Mouse (Mus musculus): Measurements from ENCODE around the gene Lrrc75b. TPM values are rescaled to one million over a fixed set of nuclear protein-coding genes. Genes with fewer than 3 reads are reported as not detected.
"Not testable (repeated sequence)": the region's sequence is repeated elsewhere in the genome, so short reads cannot be mapped to it uniquely, and the experiment has no call there.

Gene Lrrc75b
- polyA plus RNA-seq, 1 experiment from 2014 or later, result 1.9 TPM

- H3K36me3 ChIP-seq (ENCODE audit: control insufficient read depth, insufficient read depth, low read length), result peaks cover under 1% of the 10 kb centered on the region; the same call in 1 of the 2 replicates
- no peak overlapping the region for H3K9ac ChIP-seq (ENCODE audit: low read depth, low read length)
- H3K27me3 ChIP-seq (replicated peaks; ENCODE audit: control insufficient read depth, insufficient read depth, low read length), result no peaks in the 10 kb centered on the region
- WGBS, result 92% methylated on average over 8 of the region's 8 CpGs
- H3K4me2 ChIP-seq (ENCODE audit: low read depth, low read length), result no peak overlapping the region
- H3K9me3 ChIP-seq (ENCODE audit: control insufficient read depth, low read length), result no peaks in the 10 kb centered on the region
- H3K4me3 ChIP-seq (ENCODE audit: low read length), result no peak overlapping the region
- no peaks in the 10 kb centered on the region for H3K4me1 ChIP-seq (ENCODE audit: control insufficient read depth, insufficient read depth, low read length)
- ATAC-seq, result no peak
- no peak overlapping the region for H3K27ac ChIP-seq (ENCODE audit: low read length)
Observed at GRCm38 (mm10) chr10:75534216-75534615, 25.9 kb downstream of the Lrrc75b start.

DNA sequence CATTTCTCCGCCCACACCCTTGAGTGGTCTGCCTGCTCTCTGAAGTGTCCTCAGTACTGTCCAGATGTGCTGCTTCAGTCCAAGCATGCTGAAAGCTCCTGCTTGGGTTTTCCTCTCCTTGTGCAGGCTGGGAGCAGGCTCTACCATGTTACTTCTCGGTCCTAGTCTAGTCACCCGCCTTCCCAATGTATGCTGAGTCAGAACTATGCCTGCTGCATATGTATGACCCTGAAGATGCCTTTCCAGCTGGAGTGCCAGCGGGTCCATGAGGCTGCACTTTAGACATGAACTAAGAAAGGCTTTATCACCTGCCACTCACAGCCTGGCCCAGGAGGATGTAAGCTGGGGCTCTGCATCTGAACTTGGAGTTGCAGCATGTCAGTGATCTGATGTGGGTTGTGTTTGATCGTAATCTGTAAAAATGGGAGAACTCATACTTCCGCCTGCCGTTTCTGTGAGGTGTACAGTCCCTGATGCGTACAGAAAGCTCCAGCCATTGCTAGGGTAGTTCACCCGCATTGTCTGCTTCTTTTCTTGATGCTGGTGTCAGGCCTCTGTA is 28.5 kb downstream of the Lrrc75b start:
- H3K27me3 ChIP-seq (replicated peaks; ENCODE audit: control insufficient read depth, insufficient read depth, low read length), result no peaks in the 10 kb centered on the region
- H3K9me3 ChIP-seq (ENCODE audit: control insufficient read depth, low read length), result no peaks in the 10 kb centered on the region
- ATAC-seq, result no peak
- H3K27ac ChIP-seq (ENCODE audit: low read length), result no peak overlapping the region
- H3K4me1 ChIP-seq (ENCODE audit: control insufficient read depth, insufficient read depth, low read length), result no peaks in the 10 kb centered on the region
- no peak overlapping the region for H3K9ac ChIP-seq (ENCODE audit: low read depth, low read length)
- WGBS, result 88% methylated on average over 9 of the region's 9 CpGs
- H3K36me3 ChIP-seq (ENCODE audit: control insufficient read depth, insufficient read depth, low read length), result peaks cover 3% of the 10 kb centered on the region; the same call in 1 of the 2 replicates
- no peak overlapping the region for H3K4me3 ChIP-seq (ENCODE audit: low read length)
- no peak overlapping the region for H3K4me2 ChIP-seq (ENCODE audit: low read depth, low read length)

- WGBS, result 91% methylated on average over 2 of the region's 2 CpGs
- Histone ChIP-seq H3K9ac (ENCODE audit: low read depth, low read length) (no peak overlapping the region), H3K27me3 (replicated peaks; ENCODE audit: control insufficient read depth, insufficient read depth, low read length) (no peaks in the 10 kb centered on the region), H3K4me2 (ENCODE audit: low read depth, low read length) (no peak overlapping the region), H3K4me3 (ENCODE audit: low read length) (no peak overlapping the region), H3K36me3 (ENCODE audit: control insufficient read depth, insufficient read depth, low read length) (peaks cover 3% of the 10 kb centered on the region; the same call in 1 of the 2 replicates), H3K4me1 (ENCODE audit: control insufficient read depth, insufficient read depth, low read length) (no peaks in the 10 kb centered on the region), H3K27ac (ENCODE audit: low read length) (no peak overlapping the region), H3K9me3 (ENCODE audit: control insufficient read depth, low read length) (no peaks in the 10 kb centered on the region)
- no peak for ATAC-seq
Observed at GRCm38 (mm10) chr10:75530322-75530721, 29.8 kb downstream of the Lrrc75b start.

GRCm38 (mm10) chr10:75525450-75525849 is 34.7 kb downstream of the Lrrc75b start:
- WGBS, result 91% methylated on average over 9 of the region's 9 CpGs
- H3K27ac ChIP-seq (ENCODE audit: low read length); H3K9me3 ChIP-seq (ENCODE audit: control insufficient read depth, low read length); H3K4me3 ChIP-seq (ENCODE audit: low read length); ATAC-seq; H3K27me3 ChIP-seq (replicated peaks; ENCODE audit: control insufficient read depth, insufficient read depth, low read length); H3K4me1 ChIP-seq (ENCODE audit: control insufficient read depth, insufficient read depth, low read length); H3K9ac ChIP-seq (ENCODE audit: low read depth, low read length); H3K4me2 ChIP-seq (ENCODE audit: low read depth, low read length): not testable (repeated sequence)
- H3K36me3 ChIP-seq (ENCODE audit: control insufficient read depth, insufficient read depth, low read length), result peaks cover 15% of the 10 kb centered on the region

- H3K4me3 ChIP-seq (ENCODE audit: low read length), result no peak overlapping the region
- H3K27me3 ChIP-seq (replicated peaks; ENCODE audit: control insufficient read depth, insufficient read depth, low read length), result no peaks in the 10 kb centered on the region
- H3K36me3 ChIP-seq (ENCODE audit: control insufficient read depth, insufficient read depth, low read length), result peaks cover 13% of the 10 kb centered on the region
- no peaks in the 10 kb centered on the region for H3K9me3 ChIP-seq (ENCODE audit: control insufficient read depth, low read length)
- H3K4me1 ChIP-seq (ENCODE audit: control insufficient read depth, insufficient read depth, low read length), result peaks cover 9% of the 10 kb centered on the region
- H3K27ac ChIP-seq (ENCODE audit: low read length), result no peak overlapping the region
- 90% methylated on average over 4 of the region's 4 CpGs for WGBS
- no peak overlapping the region for H3K4me2 ChIP-seq (ENCODE audit: low read depth, low read length)
- no peak overlapping the region for H3K9ac ChIP-seq (ENCODE audit: low read depth, low read length)
- no peak for ATAC-seq
Observed at GRCm38 (mm10) chr10:75521643-75522042, 38.5 kb downstream of the Lrrc75b start.

DNA sequence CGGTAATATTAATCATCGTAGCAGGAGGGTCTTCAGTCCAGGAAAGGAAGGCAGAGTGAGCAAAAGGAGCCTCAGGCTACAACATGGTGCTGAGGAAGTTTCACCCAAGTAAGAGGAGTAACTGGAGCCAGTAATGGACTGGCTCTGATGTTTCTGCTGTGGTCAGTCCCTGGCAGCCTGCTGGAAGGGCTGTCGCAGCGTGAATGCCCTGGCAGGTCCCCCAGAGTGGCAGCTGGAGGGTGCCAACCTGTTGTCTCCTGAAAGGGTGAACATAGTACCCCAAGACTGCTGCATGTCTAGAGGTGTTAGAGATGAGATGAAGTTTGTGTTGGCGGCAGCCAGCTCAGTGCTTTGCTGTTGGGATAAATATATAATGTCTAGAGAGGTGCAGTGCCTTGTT is 39.5 kb downstream of the Lrrc75b start:
- H3K9ac ChIP-seq (ENCODE audit: low read depth, low read length), result no peak overlapping the region
- no peak overlapping the region for H3K4me2 ChIP-seq (ENCODE audit: low read depth, low read length)
- H3K4me1 ChIP-seq (ENCODE audit: control insufficient read depth, insufficient read depth, low read length), result peaks cover 14% of the 10 kb centered on the region
- H3K36me3 ChIP-seq (ENCODE audit: control insufficient read depth, insufficient read depth, low read length), result peaks cover 13% of the 10 kb centered on the region
- WGBS, result 93% methylated on average over 5 of the region's 5 CpGs
- no peaks in the 10 kb centered on the region for H3K9me3 ChIP-seq (ENCODE audit: control insufficient read depth, low read length)
- ATAC-seq, result no peak
- no peak overlapping the region for H3K4me3 ChIP-seq (ENCODE audit: low read length)
- H3K27ac ChIP-seq (ENCODE audit: low read length), result no peak overlapping the region
- no peaks in the 10 kb centered on the region for H3K27me3 ChIP-seq (replicated peaks; ENCODE audit: control insufficient read depth, insufficient read depth, low read length)

DNA sequence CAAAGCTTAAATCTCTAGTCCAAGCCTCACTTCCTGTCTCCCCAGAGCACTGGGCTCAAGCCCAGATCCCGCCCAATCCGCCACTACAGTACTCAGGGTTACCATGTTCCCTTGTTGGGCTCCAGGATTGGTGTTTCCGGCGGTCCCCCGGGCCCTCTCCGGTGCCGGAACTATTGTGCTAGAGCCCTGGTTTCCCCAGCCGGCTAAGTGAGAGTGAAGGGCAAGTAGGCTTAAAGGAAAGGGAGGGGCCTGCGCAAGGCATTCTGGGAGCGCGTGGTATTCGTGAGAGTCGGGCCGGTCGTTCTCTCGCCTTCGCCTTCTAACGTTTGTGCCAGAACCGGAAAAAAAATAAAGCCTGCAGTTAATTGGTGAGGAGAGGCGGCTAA is 42.4 kb downstream of the Lrrc75b start, which contains the start of gene Gucd1:
Gene Gucd1 (minus strand): TSS at position 215 of the 386 bp plus-strand sequence.
- under 1% methylated on average over 20 of the region's 20 CpGs for WGBS
- H3K4me1 ChIP-seq (ENCODE audit: control insufficient read depth, insufficient read depth, low read length), result peaks cover 27% of the 10 kb centered on the region
- peak within 1 kb of the TSS; percentile 98 for H3K9ac ChIP-seq (ENCODE audit: low read depth, low read length)
- H3K9me3 ChIP-seq (ENCODE audit: control insufficient read depth, low read length), result no peaks in the 10 kb centered on the region
- H3K36me3 ChIP-seq (ENCODE audit: control insufficient read depth, insufficient read depth, low read length), result peaks cover 7% of the 10 kb centered on the region; the same call in 1 of the 2 replicates
- peak within 1 kb of the TSS; percentile 93 for H3K4me3 ChIP-seq (ENCODE audit: low read length)
- H3K4me2 ChIP-seq (ENCODE audit: low read depth, low read length), result peak within 1 kb of the TSS; percentile 85
- ATAC-seq, result peak; percentile 79
- no peaks in the 10 kb centered on the region for H3K27me3 ChIP-seq (replicated peaks; ENCODE audit: control insufficient read depth, insufficient read depth, low read length)
- H3K27ac ChIP-seq (ENCODE audit: low read length), result peak within 1 kb of the TSS; percentile 98

GRCm38 (mm10) chr10:75517073-75517757 is 42.9 kb downstream of the Lrrc75b start, which contains the start of gene Snrpd3:
Gene Snrpd3 (plus strand): TSS chr10:75517551.
- Histone ChIP-seq H3K4me2 (ENCODE audit: low read depth, low read length) (peak within 1 kb of the TSS; percentile 85), H3K36me3 (ENCODE audit: control insufficient read depth, insufficient read depth, low read length) (peaks cover 7% of the 10 kb centered on the region; the same call in 1 of the 2 replicates), H3K27ac (ENCODE audit: low read length) (peak within 1 kb of the TSS; percentile 98), H3K9ac (ENCODE audit: low read depth, low read length) (peak within 1 kb of the TSS; percentile 98), H3K9me3 (ENCODE audit: control insufficient read depth, low read length) (no peaks in the 10 kb centered on the region), H3K27me3 (replicated peaks; ENCODE audit: control insufficient read depth, insufficient read depth, low read length) (no peaks in the 10 kb centered on the region), H3K4me3 (ENCODE audit: low read length) (peak within 1 kb of the TSS; percentile 93), H3K4me1 (ENCODE audit: control insufficient read depth, insufficient read depth, low read length) (peaks cover 27% of the 10 kb centered on the region)
- ATAC-seq, result peak; percentile 88
- under 1% methylated on average over 47 of the region's 52 CpGs for WGBS

GRCm38 (mm10) chr10:75516724-75517072 is 43.4 kb downstream of the Lrrc75b start:
- H3K4me1 ChIP-seq (ENCODE audit: control insufficient read depth, insufficient read depth, low read length), result peaks cover 27% of the 10 kb centered on the region
- peak overlapping the region; percentile 98 for H3K27ac ChIP-seq (ENCODE audit: low read length)
- ATAC-seq, result no peak
- peak overlapping the region; percentile 93 for H3K4me3 ChIP-seq (ENCODE audit: low read length)
- H3K27me3 ChIP-seq (replicated peaks; ENCODE audit: control insufficient read depth, insufficient read depth, low read length), result no peaks in the 10 kb centered on the region
- peak overlapping the region; percentile 98 for H3K9ac ChIP-seq (ENCODE audit: low read depth, low read length)
- H3K36me3 ChIP-seq (ENCODE audit: control insufficient read depth, insufficient read depth, low read length), result peaks cover 10% of the 10 kb centered on the region; the same call in 1 of the 2 replicates
- peak overlapping the region; percentile 76 for H3K4me2 ChIP-seq (ENCODE audit: low read depth, low read length)
- no peaks in the 10 kb centered on the region for H3K9me3 ChIP-seq (ENCODE audit: control insufficient read depth, low read length)
- under 1% methylated on average over 12 of the region's 12 CpGs for WGBS
